Mouse (Mus musculus) CD4-positive, CD25-positive, alpha-beta regulatory T cell, adult 4 months (primary cell): Measurements from ENCODE around the gene Micall2. TPM values are rescaled to one million over a fixed set of nuclear protein-coding genes. Genes with fewer than 3 reads are reported as not detected.

Experiments
- ATAC-seq: one replicate; pipeline ENCODE4 v1.8.0; 2017
- polyA plus RNA-seq, 2 experiments: library from polyadenylated mRNA; unstranded; fragments of 100-300 nt; shearing (Covaris generic); gene quantifications; one replicate each; pipeline ENCODE4 v1.2.1; 2017

The Micall2 gene
- polyA plus RNA-seq, 2 experiments from 2014 or later, result not detected

DNA sequence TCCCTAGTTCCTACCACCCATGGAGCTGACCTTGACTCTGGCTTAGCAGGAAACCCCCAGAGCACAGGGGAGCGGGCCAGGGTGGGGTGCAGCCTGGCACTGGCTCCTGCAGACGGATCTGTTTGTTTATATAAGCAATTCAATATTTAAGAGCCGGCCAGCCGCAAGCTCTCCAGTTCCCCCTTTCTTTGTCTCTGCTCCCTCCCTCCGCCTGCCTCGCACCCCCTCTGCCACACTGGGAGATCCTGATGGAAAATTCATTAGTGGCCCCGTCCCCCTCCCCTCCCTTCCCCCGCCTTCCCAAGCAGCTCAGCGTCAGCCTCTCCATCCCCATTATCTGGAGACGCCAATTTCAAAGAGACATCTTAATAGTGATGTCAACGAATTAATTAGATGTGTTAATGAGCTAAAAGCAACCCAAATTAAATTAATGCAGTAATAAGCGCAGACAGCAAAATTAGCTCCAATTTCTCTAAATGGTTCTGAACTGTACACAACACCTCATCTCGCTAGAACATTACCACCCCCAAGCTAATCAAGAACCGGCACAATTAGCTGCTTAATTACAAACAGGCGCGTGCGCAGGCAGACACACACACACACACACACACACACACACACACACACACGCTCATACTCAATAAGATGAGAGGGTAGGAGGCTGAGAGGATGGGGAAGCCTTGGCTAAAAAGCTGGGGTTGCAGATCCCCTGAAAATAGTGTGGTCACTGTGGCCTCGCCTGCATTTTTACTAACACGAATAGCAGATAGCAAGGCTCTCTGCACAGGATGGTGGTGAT lies 54.1 kb downstream of the Micall2 start:
- no peak for ATAC-seq

GRCm38 (mm10) chr5:139675707-139675967 lies 60.5 kb downstream of the Micall2 start:
- ATAC-seq, result no peak

DNA sequence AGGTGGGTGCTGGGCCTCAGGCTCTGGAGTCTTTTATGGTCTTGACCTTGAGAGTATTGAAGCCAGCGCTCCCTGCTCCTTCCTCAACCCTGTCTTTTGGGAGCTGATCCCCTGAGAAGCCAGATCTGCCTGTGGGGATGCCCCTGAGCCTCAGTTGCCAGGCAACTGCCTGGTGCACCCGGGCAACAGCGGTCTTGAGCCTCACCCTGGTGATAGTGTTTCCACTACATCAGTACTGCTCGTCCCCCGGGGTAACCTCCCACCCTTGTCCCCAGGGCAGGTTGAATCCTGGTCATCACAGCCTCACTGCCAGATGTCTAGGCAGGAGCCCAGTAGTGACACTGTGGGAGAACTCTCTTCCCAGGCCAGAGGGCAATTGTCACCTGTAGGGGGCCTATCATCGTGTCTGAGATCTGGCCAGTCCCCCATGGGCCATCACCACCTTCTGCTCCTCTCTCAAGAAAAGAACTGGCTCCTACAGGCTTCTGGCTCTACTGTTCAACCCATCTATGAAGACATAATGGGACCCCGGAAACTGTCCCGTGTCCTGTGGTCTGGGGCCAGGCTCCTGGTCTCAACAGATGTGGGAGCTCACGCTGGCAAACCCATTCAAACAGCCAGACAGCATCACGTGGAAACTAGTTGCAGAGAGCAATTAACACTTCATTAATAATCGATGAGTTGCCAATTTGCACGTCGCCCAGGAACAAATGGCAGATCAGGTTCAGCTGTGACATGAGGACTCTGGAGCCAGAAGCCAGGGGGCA lies 61.0 kb downstream of the Micall2 start:
- no peak for ATAC-seq

- ATAC-seq, result no peak
Measured at GRCm38 (mm10) chr5:139669380-139669779, 66.8 kb downstream of the Micall2 start.

DNA sequence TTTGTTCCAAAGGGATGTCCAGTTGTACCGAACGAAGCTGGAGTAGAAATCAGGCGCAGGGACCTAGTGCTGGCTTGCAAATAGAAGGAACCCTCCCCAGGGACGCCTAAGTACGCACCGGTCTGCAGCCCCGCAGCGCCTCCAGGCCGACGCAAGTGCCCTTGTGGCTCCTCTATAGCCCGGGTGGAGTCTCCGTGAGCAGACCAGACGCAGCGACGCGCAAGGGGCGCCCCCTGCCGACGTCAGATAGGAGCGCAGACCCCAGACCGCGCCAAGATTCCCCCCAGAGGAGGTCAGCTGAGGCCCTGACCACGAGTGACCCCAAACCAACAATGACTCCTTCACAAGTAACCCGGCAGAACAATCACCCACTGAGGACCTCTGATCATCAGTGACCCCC lies 67.6 kb downstream of the Micall2 start:
- ATAC-seq, result no peak

GRCm38 (mm10) chr5:139666496-139666895 lies 69.6 kb downstream of the Micall2 start:
- ATAC-seq, result no peak

DNA sequence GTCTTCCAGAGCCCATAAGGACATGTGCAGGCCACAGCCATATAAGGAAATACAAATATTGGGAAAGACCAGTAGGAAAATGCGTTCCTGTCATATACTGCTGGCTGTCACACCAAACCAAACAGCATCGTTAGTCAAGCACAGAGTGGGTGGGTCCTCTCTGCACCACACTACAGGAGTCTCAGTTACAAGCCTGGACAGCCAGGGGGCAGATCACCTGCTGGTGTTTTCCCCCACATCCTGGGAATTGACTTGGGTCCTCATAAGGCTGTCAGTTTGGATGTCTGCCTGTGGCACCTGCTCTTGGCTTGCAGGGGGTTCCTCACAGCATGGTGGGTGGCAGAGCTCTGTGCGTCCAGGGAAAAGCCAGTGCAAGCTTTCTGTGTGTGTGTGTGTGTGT lies 70.8 kb downstream of the Micall2 start:
- ATAC-seq, result no peak

- ATAC-seq, result no peak
Measured at GRCm38 (mm10) chr5:139661713-139662112, 74.4 kb downstream of the Micall2 start.

- ATAC-seq, result no peak
Measured at GRCm38 (mm10) chr5:139659307-139659706, 76.8 kb downstream of the Micall2 start.

DNA sequence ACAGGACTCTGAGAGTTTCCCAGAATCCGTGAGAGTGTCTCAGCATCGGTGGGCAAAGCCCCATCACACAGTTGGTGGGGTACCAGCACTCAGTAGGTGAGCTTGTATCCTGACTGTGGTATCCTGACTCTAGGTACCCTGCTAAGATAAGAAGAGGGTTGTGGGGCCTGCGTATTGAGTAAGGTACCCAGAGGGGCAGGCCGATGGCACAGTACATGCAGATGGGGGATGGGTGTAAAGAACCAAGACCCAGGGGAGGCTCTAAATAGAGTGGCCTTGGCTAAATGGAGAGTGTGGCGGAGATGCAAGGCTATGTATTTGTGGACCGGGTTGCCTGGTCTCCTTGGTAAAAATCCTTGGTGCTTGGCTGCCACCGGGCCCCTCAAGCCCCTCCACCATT lies 77.3 kb downstream of the Micall2 start:
- ATAC-seq, result no peak

DNA sequence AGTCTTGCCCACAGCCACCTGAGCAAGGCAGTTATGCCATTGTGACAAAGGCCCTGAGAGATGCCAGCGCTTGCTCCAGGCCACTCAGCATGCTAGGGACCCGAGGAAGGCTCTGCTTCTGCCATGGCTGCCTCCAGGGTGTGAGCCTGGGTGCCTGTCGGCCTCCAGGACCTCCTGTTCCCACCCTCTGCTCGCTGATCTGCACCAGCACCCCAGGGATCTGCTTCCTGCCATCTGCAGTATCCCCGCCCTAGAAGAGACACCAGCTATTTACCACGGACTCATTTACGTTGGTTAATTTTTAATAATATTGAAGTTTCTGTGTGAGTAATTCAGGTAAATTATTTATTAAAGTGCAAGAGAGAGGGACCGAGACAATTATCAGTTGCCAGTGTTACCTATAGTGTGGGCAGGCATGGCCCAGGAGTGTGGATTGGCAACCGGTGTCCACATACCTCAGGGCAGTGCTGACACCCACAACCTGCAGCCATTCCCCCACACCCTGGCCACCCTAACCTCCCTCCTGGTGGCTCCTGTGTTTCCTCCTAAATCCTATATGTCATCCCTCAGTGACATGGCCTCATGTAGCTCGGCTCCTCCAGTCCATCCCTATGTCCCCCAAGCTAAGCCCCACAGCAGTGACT lies 78.1 kb downstream of the Micall2 start:
- no peak for ATAC-seq

Other genes starting within 250 kb of the Micall2 start
- not detected for gene Uncx, start 192.8 kb downstream of the Micall2 start, polyA plus RNA-seq
- gene Ints1, start 39.3 kb upstream of the Micall2 start, polyA plus RNA-seq, result 10 to 100 TPM in 1 of 2 experiments, 1 to 10 TPM in 1; 8.8 to 18.3 TPM
- gene Mafk, start 55.2 kb upstream of the Micall2 start, polyA plus RNA-seq, result 10 to 100 TPM; 13.6 to 17.2 TPM
- gene Tmem184a, start 83.6 kb upstream of the Micall2 start, polyA plus RNA-seq, result under 1 TPM in 1 of 2 experiments, not detected in 1; 0.18 TPM
- not detected for gene Gm26938, start 90.1 kb upstream of the Micall2 start, polyA plus RNA-seq
- 10 to 100 TPM; 45.9 to 60.3 TPM for gene Psmg3, start 90.5 kb upstream of the Micall2 start, polyA plus RNA-seq
- not detected for gene Elfn1, start 171.6 kb upstream of the Micall2 start, polyA plus RNA-seq